Mouse (Mus musculus): ENCODE results near the gene Map1a. TPM values are rescaled to one million over a fixed set of nuclear protein-coding genes. Genes with fewer than 3 reads are reported as not detected.

Gene Map1a
- polyA plus RNA-seq, 1 experiment: 1.2 TPM

DNA sequence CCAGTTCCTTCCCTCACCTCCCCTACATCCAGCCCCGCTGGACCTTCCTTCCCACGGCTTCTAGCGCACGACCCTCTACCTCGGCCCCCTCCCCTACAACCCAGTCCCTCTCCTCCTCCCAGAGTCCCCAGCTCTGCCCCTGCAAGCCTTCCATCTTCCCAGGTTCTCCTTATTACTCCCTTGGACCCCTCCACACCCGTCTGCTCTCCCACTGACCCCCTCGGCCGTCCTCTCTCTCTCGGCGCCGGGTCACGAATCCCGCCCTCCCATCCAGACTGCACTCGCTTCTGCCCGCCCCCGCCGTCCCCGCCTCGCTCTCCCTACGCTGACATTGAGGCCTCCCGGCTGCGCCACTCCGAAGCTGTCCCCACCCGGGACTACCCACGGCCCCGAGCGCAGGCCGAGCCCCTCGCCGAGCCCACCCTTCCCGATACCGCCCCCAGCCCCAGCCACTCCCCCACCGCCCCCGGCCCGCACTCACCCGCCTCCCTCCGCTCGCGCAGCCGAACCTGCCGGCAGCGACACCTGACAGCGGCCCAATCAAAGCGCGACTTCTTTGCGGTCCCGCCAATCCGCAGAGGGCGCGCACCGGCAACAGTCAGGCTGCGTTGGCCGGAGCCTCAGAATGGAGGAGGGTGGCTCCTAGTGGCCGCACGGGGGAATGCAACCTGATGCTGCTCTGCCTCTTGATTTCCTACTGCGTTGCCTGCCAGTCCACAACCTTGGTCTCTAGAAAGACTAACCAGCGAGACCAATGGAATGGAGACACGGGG lies 65.6 kb downstream of the Map1a start, which contains the start of gene Ppip5k1:
Gene Ppip5k1 (minus strand): TSS at position 577 of the 773 bp plus-strand sequence.
- H3K4me1 ChIP-seq (ENCODE audit: control insufficient read depth, insufficient read depth, insufficient read length, low read length): peaks cover 2% of the 10 kb centered on the region; the same call in 1 of the 2 replicates
- H3K27ac ChIP-seq (replicated peaks; ENCODE audit: low read depth, low read length): peak within 1 kb of the TSS; percentile 89
- peak within 1 kb of the TSS; percentile 94 for H3K4me3 ChIP-seq (ENCODE audit: insufficient read depth, low read depth, low read length)

DNA sequence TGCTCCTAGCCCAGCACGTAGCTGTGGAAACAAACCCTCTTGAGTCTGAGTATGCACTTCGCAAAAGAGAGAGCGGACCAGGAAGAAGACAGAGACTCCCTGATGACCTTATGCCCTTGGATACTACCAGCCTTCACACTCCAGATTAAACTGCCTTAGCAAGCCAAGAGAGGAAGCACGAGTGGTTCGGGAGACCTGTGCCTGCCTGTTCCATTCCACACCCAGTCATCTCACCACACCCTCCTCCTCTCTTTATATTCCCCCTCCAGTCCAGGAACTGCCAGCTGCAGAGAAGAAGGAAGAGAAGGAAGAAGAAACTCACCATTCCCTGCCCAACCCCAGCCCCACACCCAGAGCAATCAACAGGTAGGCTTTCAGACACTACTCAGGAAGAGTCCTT lies 68.1 kb downstream of the Map1a start, which contains the start of gene Ckmt1:
Gene Ckmt1 (plus strand): TSS at position 221 of the 400 bp plus-strand sequence.
- Histone ChIP-seq H3K4me3 (ENCODE audit: insufficient read depth, low read depth, low read length) (peak within 1 kb of the TSS; percentile 20; the same call in 1 of the 2 replicates), H3K4me1 (ENCODE audit: control insufficient read depth, insufficient read depth, insufficient read length, low read length) (peaks cover 2% of the 10 kb centered on the region; the same call in 1 of the 2 replicates), H3K27ac (replicated peaks; ENCODE audit: low read depth, low read length) (no peak within 1 kb of the TSS)

DNA sequence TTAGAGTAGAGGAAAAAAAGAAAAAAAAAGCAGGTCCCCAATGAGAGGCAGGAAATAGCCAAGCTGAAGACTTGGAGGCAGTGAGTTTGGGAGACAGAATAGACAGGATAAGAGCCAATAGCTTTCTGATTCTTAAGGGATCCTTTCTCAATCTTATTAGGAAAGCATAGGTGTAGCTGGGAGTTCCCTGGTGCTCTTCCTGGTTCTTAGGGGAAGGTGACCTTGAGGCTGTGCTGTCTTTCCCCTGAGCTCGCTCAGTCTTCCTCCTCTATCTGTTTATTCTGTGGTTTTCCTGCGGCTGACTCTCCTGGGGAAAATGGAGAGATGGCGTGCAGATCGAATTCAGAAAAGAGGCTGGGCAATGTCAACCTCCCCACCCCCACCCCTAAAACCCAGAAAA lies 68.6 kb downstream of the Map1a start:
- Histone ChIP-seq H3K27ac (replicated peaks; ENCODE audit: low read depth, low read length) (no peak overlapping the region), H3K4me3 (ENCODE audit: insufficient read depth, low read depth, low read length) (no peak overlapping the region)

DNA sequence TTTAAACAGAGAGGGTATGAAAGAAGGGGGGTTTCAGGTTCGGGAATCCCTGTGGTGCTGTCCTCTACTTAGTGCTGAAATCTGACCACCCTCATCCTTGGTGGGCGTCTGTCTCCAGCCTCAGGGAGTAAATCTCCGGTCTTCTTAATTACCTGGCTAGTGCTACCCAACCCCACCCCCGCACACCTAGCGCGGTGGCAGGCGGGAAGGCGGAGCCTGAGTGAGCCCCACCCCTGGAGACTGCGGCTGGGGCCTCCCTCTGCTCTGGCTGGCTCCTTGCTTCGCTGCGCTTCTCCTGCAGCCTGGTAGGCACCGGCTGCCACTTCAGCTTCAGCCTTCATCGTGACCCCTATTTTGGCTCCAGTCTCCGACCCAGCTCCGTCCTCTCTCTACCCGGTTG lies 69.0 kb downstream of the Map1a start:
- Histone ChIP-seq H3K4me3 (ENCODE audit: insufficient read depth, low read depth, low read length) (peak overlapping the region; percentile 20; the same call in 1 of the 2 replicates), H3K27ac (replicated peaks; ENCODE audit: low read depth, low read length) (no peak overlapping the region), H3K4me1 (ENCODE audit: control insufficient read depth, insufficient read depth, insufficient read length, low read length) (peaks cover 2% of the 10 kb centered on the region; the same call in 1 of the 2 replicates)

More for the DNA sequence above, 68.6 kb downstream of the Map1a start:
- peaks cover 2% of the 10 kb centered on the region; the same call in 1 of the 2 replicates for H3K4me1 ChIP-seq (ENCODE audit: control insufficient read depth, insufficient read depth, insufficient read length, low read length)

DNA sequence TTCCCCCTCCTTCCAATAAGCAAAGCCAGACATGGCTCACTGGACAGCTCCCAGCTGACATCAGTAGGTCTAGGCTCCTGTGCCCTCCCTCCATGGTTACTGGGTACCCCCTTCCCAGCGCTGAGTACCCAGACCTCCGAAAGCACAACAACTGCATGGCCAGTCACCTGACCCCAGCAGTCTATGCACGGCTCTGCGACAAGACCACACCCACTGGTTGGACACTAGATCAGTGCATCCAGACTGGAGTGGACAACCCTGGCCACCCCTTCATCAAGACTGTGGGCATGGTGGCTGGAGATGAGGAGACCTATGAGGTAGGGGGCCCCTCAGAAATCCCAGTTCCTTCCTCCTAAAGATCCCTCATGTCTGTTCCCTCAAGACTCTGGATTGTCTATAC lies 70.1 kb downstream of the Map1a start:
- Histone ChIP-seq H3K4me1 (ENCODE audit: control insufficient read depth, insufficient read depth, insufficient read length, low read length) (peaks cover 2% of the 10 kb centered on the region; the same call in 1 of the 2 replicates), H3K4me3 (ENCODE audit: insufficient read depth, low read depth, low read length) (no peak overlapping the region), H3K27ac (replicated peaks; ENCODE audit: low read depth, low read length) (no peak overlapping the region)

Other genes starting within 250 kb of the Map1a start
- not detected in 2 replicates for gene Tgm5, start 203.8 kb upstream of the Map1a start, polyA plus RNA-seq (2012; ENCODE audit: insufficient read depth, insufficient read length, missing spikeins)
- gene Tgm7, start 179.8 kb upstream of the Map1a start, polyA plus RNA-seq (2012; ENCODE audit: insufficient read depth, insufficient read length, missing spikeins): not detected in 2 replicates
- gene Adal, start 149.2 kb upstream of the Map1a start, polyA plus RNA-seq (2012; ENCODE audit: insufficient read depth, insufficient read length, missing spikeins): 9.3 and 9.5 TPM in 2 replicates
- 4.9 and 5.9 TPM in 2 replicates for gene Lcmt2, start 148.9 kb upstream of the Map1a start, polyA plus RNA-seq (2012; ENCODE audit: insufficient read depth, insufficient read length, missing spikeins)
- gene Tubgcp4, start 118.9 kb upstream of the Map1a start, polyA plus RNA-seq (2012; ENCODE audit: insufficient read depth, insufficient read length, missing spikeins): 12.8 and 16.4 TPM in 2 replicates
- 6.6 and 8.6 TPM in 2 replicates for gene Zscan29, start 118.5 kb upstream of the Map1a start, polyA plus RNA-seq (2012; ENCODE audit: insufficient read depth, insufficient read length, missing spikeins)
- gene Trp53bp1, start 18.2 kb upstream of the Map1a start, polyA plus RNA-seq (2012; ENCODE audit: insufficient read depth, insufficient read length, missing spikeins): 8.7 and 12.8 TPM in 2 replicates
- gene Ppip5k1, start 65.8 kb downstream of the Map1a start, polyA plus RNA-seq (2012; ENCODE audit: insufficient read depth, insufficient read length, missing spikeins): 64.8 and 79.2 TPM in 2 replicates
- gene Ckmt1, start 68.1 kb downstream of the Map1a start, polyA plus RNA-seq (2012; ENCODE audit: insufficient read depth, insufficient read length, missing spikeins): not detected in 2 replicates
- gene Strc, start 97.6 kb downstream of the Map1a start, polyA plus RNA-seq (2012; ENCODE audit: insufficient read depth, insufficient read length, missing spikeins): not detected in 2 replicates
- 92.2 and 124 TPM in 2 replicates for gene Pdia3, start 124.2 kb downstream of the Map1a start, polyA plus RNA-seq (2012; ENCODE audit: insufficient read depth, insufficient read length, missing spikeins)
- gene Catsper2, start 124.2 kb downstream of the Map1a start, polyA plus RNA-seq (2012; ENCODE audit: insufficient read depth, insufficient read length, missing spikeins): 3.6 and 4.5 TPM in 2 replicates
- gene Ell3, start 154.7 kb downstream of the Map1a start, polyA plus RNA-seq (2012; ENCODE audit: insufficient read depth, insufficient read length, missing spikeins): not detected in 2 replicates
- 562 and 583 TPM in 2 replicates for gene Serf2, start 159.6 kb downstream of the Map1a start, polyA plus RNA-seq (2012; ENCODE audit: insufficient read depth, insufficient read length, missing spikeins)
- gene Hypk, start 163.7 kb downstream of the Map1a start, polyA plus RNA-seq (2012; ENCODE audit: insufficient read depth, insufficient read length, missing spikeins): 114 and 117 TPM in 2 replicates
- gene Serinc4, start 167.2 kb downstream of the Map1a start, polyA plus RNA-seq (2012; ENCODE audit: insufficient read depth, insufficient read length, missing spikeins): not detected in 2 replicates
- gene Mfap1b, start 184.5 kb downstream of the Map1a start, polyA plus RNA-seq (2012; ENCODE audit: insufficient read depth, insufficient read length, missing spikeins): 22.1 and 30.8 TPM in 2 replicates
- gene Mfap1a, start 217.1 kb downstream of the Map1a start, polyA plus RNA-seq (2012; ENCODE audit: insufficient read depth, insufficient read length, missing spikeins): 17.5 and 19.3 TPM in 2 replicates
- 2.2 and 2.3 TPM in 2 replicates for gene Wdr76, start 217.1 kb downstream of the Map1a start, polyA plus RNA-seq (2012; ENCODE audit: insufficient read depth, insufficient read length, missing spikeins)

Data from brown adipose tissue, adult 24 weeks (tissue).